Mouse (Mus musculus): ENCODE data around the gene Dolpp1.

GRCm38 (mm10) chr2:30366203-30366602 is 25.9 kb upstream of the Dolpp1 start:
- no peak for TF ChIP-seq POLR2A (IDR thresholded peaks at IDR 0.05; ENCODE audit: low read depth, low read length)
- no peak for TF ChIP-seq CTCF (conservative IDR thresholded peaks at IDR 0.05 in 1 of 2, IDR thresholded peaks at IDR 0.05 in 1 of 2; ENCODE audit: low read depth in 2 of 2, low read length in 2 of 2)
- no peak for TF ChIP-seq ZKSCAN1 (IDR thresholded peaks at IDR 0.05; ENCODE audit: borderline replicate concordance, low read depth, low read length)
- TF ChIP-seq NELFE (IDR thresholded peaks at IDR 0.05; ENCODE audit: low read depth, low read length) = no peak
- TF ChIP-seq ZNF384 (IDR thresholded peaks at IDR 0.05; ENCODE audit: low read depth, low read length) = no peak
- TF ChIP-seq CHD1 (IDR thresholded peaks at IDR 0.05; ENCODE audit: low read depth, low read length) = no peak
- TF ChIP-seq ZMIZ1 (IDR thresholded peaks at IDR 0.05; ENCODE audit: low read depth, low read length) = no peak
- no peak for TF ChIP-seq MAFK (IDR thresholded peaks at IDR 0.05; ENCODE audit: insufficient replicate concordance, low read length)
